Mouse (Mus musculus): ENCODE data around the gene Prdm16.

Gene Prdm16

DNA sequence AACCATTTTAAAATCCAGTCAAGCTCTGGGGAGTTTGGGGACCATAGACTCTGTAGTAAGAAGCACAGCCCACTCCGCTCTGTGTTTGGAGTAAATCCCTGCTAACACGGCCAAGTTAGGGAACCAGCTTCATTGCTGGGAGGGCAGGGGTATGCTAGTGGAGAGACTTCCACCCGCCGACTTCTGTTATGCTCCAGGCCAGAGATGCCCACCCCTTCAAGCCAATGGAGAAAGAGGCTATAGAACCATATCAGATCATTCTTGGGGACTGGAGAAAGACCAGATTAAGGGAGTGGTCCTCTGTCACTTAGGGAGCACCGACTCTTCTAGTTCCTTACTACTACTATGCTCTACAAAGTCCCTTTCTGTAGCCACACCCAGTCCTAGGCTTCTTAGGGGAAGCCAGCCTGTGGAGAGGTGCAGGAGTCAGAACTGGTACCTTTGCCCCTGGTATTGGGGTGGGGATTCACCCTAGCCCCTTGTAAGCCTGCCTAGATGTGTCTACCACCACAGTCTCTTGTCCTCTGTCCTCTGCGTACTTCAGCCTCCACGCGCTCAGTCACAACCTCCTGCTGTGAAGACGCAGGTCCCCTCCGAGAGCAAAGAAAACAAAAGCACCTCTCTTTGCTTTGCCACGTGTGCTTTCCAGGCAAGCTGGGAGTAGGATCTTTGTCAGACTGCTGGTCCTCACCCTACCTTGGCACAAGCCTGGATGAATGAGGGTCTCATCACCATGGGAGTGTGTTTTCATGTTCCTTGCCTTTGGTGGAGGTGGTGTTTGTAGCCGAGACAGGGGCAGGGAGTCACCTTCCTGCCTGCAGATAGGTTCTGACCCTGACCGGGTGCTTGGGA is 3.1 kb upstream of the Prdm16 start:
- no peak for DNase-seq

DNA sequence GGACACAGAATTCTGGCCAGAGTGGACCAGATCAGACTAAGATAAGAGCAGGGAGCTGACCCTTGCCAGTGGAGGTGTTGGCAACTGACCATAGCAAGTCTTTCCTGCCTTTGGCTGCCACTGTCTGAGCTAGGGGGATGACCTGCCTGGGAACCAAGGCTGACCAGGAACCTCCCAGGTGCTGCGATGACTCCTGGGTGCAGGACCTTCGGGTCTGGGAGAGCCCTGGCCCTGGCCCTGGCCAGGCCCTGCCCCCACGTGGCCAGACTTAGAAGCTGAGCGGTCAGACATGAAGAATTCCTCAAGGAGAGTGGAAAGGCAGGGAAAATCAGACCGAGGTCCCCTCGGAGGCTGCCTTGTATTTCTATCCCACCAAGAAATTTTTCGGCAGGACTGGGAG is 2.5 kb upstream of the Prdm16 start:
- DNase-seq, result no peak

DNA sequence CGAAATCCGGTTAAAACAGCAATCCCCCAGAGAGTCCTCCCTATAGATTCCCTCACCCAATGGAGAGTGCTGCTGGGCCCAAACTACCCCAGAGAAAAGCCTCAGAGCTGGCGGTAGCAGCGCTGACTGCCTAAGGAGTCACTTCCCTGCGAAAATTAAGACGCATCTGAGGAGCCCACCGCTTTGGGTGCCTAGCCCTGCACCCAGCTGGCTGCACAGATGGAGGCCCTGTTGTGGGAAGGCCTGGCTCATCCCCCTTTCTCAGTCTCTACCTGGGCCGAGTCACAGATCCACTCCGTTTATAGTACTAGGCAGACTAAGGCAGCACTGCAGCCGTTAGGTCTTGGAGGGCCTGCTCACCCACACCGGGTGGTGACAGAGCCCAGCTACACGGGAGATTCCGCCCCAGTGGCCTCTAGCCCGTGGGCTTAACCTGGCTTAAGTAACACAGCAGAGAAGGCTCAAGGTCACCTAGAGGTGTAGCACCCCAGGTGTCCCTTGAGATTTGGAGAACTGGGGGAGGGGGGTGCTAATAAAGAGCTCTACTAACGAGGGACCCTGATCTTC is 1.7 kb upstream of the Prdm16 start:
- DNase-seq, result no peak

DNA sequence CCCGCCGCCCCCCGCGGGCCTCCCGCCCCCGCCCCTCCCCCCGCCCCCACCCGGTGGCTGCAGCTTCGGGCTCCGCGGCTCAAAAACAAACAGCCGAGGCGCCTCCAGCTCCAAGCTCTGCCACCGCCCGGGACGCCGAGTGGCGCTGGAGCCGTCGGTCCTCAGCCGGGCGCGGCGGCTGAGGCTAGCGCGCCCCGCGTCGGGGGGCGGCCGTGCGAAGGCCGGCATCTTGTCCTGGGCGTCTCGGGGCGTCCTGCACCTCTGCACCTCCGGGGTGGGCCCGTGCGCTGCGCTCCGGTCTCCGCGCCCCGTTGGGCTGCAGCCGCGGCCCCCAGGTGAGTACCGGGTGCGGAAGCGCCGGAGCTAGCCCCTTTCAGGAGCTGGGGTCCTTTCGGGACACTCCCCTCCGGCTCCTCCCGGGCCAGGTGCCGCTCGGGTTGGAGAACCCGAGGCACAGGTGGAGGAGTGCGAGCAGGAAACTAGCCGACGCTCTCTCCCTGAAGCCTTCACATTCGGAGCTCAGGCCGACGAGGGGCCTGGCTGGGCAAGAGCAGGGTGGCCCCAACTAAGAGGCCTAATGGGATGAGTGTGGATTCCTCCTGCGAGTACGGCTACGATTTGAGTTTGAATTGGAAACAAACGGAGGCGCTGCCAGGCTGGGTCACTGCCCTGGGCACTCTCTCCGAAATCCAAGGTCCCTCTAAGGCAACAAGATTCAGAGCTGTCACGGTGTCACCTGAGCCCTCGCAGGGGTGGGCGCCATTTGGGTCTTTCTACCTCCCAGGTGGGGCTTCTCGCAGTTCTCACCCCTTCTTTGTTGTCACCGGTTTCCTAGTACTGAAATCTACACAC is 1.0 kb upstream of the Prdm16 start:
- DNase-seq, result no peak

DNA sequence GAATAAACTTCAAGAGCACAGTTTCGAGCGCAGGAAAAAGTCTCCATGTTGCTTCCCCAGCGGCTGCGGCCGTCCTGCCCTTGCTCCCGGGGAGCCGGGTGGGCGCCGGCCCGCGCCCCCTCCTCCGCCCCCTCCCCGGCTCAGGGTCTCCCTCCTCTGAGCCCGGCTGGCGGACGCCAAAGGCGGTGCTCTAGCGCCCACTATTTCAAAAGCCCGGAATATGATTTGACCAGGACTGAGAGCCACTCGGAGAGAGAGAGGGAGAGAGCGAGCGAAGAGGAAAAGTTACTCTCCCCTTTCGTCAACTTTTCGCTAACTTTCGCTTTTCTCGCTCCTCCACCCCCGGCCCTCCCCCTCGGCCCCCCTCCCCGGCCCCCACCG is 630 bp downstream of the Prdm16 start:
- DNase-seq, result no peak

DNA sequence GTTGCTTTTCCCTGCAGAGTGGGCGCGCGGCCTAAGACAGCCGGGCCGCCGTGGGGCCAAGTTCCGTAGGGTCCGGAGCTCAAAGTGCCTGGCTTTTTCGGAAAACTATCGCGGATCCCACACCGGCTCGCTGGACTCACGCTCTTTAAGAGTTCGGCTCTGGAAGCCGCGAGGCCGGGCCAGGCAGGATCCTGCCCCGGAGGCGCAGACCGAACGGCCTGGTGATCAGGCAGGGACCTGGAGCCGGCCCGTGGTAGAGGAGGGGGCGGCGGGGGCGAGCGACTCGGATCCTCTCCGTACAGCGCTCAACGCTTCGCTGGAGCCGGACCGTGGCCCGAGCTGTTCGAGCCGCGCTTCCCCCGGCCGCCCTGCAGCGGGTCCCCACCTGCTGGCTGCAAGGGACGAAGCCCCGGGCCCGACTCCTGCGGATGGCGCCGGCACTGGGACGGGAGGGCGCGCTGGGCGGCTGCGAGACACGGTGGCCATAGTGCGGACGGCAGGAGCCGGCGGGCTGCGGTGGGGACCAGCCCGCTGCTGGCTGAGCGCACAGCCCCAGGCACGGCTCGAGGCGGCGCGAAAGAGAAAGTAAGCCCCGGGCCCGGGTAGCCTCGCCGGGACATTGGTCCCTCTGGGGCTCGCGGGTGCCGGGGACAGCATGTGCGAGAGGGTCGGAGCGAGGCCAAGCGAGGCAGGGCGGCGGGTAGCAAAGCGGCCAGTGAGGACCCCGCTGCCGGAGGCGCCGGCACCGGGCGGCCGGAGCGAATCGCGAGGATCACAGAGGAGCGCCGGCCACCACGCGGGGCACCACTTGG is 1.2 kb downstream of the Prdm16 start:
- no peak for DNase-seq

DNA sequence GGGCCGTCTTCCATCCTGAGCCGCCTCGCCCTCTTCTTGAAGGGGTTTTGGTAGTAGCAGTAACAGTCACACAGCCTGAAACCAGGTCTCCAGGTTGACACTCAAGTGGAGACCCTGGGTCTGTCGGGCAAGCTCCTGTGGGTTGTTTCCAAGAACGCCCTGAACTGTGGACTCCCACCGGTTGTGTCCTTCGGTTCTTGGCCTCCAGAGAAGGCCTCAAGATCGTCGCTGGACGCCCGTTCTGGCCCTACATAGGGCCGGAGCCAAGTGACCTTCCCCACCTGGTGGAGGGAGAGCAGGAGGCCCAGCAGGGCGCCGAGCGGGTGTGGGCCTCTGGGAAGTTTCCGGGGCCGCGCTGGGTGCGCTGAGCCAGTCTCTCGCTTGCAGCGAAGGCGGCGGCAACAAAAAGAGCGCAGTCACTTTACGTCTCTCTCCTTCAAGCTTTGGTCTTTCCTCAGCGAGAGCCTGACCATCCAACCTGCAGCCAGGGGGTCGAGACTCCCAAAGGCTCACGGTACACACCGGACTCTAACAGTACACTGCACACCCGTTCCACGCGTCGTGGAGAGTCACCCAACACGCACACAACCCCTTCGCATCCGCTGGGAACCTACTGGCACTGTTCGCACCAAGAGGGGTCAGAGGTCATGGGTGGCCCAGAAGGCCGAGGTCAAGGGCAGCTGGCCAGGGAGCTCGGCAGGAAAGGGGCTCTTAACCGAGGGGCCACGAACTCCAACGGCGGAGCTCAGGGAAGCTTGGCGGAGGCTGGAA is 2.0 kb downstream of the Prdm16 start:
- DNase-seq, result no peak

DNA sequence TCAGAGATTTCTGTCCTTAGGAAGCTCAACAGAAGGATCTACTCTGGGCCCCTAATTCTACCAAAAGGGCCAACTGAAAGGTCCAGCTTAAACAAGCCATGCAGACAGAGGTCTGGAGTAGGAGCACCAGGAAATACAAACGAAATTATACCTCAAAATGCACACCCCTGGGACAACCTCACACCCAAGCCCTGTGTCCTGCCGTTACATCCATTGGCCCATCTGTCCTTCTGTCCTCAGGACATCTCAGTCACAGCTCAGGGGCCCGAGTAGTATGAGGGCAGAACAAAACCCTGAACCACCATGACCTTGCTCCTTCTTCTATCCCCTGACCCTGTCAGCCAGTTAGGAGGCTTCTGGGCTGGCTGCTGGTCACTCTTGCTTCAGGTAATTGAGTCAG is 2.7 kb downstream of the Prdm16 start:
- no peak for DNase-seq

DNA sequence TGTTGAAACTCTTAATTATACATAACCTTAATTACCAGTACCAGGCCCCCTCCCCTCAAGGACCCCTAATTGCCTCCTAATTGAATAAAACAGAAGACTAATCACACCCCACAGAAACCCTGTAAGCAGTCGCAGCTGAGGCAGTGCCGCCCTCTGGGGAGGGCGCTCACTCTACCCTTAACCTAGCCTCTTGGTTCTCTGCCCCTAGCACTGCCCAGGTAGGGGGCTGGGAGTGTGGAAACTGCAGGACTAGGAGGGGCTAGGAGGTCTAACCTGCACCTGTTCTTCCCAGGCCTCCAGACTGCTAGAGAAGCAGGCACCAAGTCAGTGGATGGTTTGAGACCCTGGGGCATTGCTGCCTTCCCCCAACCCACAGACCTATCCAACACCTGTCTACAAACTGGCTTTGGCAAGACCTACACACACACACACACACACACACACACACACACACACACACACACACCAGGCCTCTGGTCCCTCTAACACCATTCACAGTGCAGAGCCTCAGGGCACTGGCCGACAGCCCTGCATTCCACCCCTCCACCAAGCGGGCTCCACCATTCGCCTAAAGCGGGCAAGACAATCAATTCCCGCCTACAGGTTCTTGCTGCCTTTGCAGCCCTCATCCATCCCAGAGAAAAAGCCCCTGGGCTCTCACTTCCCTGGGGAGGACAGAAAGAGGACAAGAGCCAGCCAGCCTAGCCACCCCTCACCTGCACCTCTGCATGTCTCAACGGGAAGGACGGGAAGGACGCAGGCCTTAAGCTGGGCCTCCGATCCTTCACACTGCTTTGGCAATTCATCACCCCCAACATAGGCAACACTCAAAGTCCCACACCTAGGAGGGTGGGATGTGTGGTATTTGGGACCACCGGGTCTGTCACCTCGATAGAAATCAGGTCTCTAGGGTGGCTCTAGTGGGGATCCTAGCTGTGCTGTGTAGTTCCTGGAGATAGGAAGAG is 3.6 kb downstream of the Prdm16 start:
- no peak for DNase-seq

DNA sequence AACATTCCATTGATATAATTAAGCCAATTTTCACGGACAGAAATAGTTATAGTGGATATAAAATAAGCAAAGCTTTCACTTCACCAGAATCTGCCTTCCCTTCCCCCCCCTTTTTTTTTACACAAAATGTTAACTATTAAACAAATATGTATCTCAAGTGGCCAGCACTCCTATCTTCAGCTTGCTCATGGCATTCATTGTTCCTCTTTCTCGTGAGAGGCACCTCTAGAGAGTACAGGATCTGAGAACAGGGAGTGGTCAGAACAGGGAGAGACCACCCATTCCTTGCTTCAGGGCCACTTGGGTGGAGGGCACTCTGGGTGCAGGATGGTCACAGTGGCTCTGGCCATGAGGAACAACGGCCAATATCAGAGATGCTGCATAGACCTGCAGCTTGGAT is 5.9 kb downstream of the Prdm16 start:
- DNase-seq, result no peak

DNA sequence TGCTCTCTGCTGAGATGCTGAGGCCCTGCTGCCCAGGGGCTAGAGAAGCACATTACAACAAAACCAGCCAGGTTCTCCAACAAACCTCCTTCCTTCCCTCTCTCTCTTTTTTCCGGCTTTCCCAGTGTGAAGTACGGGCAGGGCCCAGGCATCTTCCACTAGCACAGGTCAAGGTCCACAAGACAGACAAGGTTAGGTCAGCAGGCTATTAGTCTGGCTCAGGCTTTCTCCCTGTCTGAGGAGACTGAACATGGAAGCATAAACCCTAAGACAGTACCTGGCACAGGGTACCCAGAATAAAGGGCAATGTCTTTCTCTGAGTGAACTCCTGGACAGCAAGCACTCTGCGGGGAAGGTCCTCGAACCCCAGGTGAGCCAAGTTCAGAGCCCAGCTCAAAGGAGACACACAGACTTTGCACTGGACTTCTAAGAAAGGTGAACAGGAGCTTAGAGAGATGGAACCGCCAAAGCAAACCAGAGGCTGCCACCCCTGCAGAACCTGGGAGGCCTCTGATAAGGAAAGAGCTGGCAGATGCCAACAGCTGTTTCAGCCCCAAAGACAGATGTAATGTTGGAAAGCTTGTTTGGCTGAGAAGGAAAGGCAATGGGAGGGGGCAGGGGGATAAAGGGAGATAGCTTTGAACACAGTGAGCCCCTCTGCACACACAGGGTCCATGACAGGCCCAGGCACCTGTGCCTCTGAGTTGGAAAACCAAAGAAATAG is 9.1 kb downstream of the Prdm16 start:
- no peak for DNase-seq

DNA sequence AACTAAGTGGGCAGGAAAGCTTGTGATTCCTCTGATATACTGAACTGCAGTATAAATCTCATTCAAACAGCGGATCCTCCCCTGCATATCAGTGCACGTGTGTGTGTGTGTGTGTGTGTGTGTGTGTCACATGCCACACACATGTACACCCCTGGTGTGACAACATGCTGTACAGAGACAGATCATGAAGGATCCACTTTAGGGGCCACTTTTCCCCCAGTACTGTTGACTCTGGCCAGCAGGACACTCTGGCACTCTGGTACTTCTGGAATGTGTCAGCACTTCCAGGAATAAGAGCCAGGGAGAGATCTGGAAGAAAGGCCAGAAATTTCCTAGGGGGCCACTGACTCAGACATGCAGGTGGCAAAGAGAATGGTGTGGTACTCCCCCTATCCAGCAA is 10.4 kb downstream of the Prdm16 start:
- DNase-seq, result no peak

DNA sequence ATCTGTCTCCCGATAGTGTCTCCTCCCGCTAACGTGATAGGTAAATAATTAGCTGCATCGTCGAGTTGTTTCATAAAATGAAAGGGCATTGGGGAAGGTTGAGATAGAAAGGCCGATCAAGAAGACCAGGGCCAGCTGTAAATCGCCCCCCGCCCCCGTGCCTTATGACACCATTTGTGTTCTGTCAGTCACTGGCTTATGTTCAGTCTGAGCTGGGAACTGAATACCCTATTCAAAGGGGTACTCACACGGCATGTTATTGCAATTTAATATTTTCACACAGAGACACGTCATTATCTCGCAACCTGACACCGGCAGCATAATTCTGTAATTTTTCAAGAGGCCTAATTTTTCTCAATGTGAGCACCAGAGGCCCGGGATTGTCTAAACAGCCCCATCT is 11.0 kb downstream of the Prdm16 start:
- no peak for DNase-seq

DNA sequence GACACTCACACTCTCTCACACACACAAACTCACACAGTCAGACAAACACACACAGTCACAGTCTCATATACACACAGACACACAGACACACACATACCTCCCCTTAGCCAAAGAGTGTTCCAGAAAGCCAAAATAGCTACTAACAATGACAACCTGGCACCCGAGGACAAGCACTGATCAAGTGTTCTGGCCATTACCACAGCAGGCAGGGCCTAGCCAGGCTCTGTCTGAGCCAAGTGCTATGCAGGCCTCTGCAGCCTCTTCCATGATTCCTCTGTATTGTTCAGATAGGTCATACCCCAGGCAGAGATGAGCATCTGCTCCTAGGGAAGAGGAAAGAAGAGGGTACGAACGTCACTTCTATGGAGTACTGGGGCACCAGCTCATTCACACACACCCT is 13.4 kb downstream of the Prdm16 start:
- no peak for DNase-seq

DNA sequence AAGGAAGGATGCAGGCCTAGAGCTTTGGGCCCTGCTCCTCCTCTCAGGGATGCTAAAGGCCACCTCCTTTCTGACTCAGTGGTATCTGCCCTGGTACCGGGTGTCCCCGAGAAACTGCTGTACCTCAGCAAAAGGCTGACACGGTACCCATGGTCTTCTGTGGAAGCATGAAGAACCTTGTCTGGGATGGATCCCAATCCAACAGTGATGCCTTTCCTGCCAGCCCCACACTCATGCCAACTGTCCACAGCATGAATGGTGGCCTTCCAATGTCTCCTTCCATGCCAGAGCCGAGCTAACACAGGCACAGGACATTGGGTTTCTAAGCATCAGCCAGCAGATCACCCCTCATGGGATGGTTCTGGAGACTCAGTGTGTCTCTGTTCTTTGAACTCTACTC is 14.2 kb downstream of the Prdm16 start:
- DNase-seq, result no peak

DNA sequence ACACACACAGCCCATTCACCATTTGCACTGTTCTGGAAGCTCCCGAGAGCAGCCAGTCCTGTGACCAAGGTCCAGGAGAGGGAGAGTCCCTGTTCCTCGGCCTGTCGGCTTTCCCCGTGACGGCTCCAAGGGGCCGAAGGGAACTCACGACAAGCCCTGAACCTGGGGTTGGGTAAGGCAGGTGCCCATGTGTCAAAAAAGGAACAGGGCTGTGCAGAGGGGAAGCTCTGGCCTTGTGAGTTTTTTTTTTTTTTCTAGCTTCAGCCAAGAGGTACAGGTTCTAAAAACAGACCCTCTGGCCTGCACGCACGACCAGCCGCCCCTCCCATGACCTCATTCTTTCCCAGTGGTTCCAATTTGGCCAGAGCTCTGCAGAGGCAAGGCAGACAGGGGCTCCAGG is 25.5 kb downstream of the Prdm16 start:
- DNase-seq, result no peak

DNA sequence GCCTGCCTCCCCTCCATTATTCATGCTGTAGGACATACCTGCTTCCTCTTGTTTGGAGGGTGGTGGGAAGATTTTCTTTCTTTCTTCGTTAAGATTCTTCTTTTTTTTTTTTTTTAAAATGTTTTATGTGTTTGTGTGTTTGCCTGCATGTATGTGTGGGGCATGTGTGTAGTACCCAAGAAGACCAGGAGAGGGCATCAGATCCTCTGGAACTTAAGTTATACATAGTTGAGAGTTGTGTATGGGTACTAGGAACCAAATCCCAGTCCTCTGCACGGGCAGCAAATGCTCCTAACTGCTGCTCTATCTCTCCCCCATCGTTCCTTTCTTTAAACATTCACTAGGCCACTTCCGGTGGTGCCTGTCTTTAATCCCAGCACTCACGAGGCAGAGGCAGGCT is 28.9 kb downstream of the Prdm16 start:
- no peak for DNase-seq

DNA sequence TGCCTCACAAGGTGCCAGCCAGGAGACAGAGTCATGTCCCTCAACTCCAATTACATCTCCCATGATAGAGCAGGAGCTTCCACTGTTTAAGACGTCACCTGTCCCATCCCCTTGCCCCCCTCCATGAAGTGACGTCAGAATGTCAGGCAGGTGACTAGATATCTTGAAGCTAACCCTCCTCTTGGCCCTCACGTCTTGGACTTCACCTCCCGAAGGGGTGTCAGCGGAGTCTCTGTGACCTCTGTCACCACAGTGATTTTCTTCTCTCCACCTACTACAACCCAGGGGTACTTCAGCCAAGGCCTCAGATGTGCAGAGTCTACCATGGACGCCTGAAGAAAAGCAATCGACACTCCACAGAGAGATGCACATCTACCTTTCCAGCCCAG is 32.2 kb downstream of the Prdm16 start:
- DNase-seq, result no peak

DNA sequence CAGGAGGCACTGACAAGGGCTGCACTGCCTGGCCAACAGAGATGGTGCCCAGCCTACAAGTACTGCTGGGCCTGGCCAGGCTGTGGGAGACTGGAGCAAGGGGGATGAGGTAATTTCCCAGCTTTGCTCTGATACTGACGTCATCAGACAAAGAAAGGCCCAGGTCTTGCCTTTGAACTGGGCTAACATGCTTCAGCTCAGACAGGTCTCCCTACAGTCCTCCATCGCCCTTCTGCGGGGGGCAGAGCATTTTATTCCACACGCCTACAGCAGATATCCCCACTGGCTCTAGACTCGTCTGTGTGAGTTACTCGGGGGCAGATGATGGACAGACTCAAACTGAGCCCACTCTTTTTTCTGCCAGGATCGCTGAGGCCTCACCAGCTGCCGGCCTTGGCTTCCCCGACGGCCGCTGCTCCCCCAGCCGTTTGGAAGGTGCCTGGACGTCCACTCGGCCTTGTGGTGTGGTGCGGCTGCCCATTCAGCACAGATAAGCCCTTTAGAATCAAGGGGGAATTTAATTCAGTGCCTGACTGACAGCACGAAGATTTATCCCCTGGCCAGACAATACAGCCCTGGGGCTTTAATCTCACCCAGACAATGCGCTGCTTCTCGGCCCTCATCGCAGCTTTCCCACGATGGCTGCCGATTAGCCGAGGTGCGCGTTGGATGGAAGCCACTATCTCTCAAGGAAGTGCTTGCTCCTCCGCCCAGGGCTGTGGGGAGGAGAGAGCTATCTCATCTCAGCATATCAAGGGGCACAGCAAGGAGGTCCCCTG is 32.8 kb downstream of the Prdm16 start:
- no peak for DNase-seq

DNA sequence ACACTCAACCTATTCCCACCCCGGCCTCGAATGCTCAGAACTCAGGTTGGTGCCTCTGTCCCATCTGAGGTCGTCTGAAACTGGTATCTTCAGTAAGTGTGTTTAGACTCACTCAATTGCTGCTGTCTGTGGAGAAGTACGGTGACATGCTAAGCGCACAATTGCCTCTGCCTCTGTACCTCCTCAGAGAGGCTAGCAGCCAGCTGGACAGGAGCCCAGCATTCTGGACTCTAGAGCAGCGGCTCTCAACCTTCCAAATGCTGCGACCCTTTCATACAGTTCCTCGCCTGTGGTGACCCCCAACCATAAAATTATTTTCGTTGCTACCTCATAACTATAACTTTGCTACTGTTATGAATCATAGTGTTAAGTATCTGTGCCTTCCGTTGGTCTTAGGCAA is 34.3 kb downstream of the Prdm16 start:
- no peak for DNase-seq

All from cerebellum, adult 9-11 months (tissue).